Mouse (Mus musculus): ENCODE results near the gene Dapl1.

GRCm38 (mm10) chr2:59543543-59544065, 59.2 kb downstream of the Dapl1 start:
- TF ChIP-seq CTCF (IDR thresholded peaks at IDR 0.05; ENCODE audit: low read depth, low read length) (no peak), POLR2A (IDR thresholded peaks at IDR 0.05; ENCODE audit: insufficient read depth, low read length) (no peak), EP300 (IDR thresholded peaks at IDR 0.05; ENCODE audit: insufficient read depth, low read depth, low read length) (no peak)

Data from ES-Bruce4 (cell line).